Mouse (Mus musculus) adrenal gland, adult 18-20 months (tissue): ENCODE data around the gene Npnt. TPM values are rescaled to one million over a fixed set of nuclear protein-coding genes. Genes with fewer than 3 reads are reported as not detected.
A peak's percentile ranks its signal among the peaks of the same experiment; 100 is the strongest.

Source experiments
- DNase-seq, 2 experiments: peaks; one replicate each; pipeline ENCODE4 v3.0.0; 2021 to 2022; ENCODE audit warnings: low spot score in 2 of 2
- total RNA-seq, 2 experiments: library from RNA; stranded (reverse); gene quantifications; 1 replicate in 1 of 2; 2 replicates in 1 of 2; pipeline ENCODE4 v1.2.3; 2021

The Npnt gene
- total RNA-seq, 2 experiments from 2014 or later = 10.5 to 10.7 TPM

GRCm38 (mm10) chr3:132894086-132894485 is 56.0 kb downstream of the Npnt start:
- no peak for DNase-seq

GRCm38 (mm10) chr3:132893676-132894075 is 56.4 kb downstream of the Npnt start:
- DNase-seq = no peak

- no peak for DNase-seq
Observed at GRCm38 (mm10) chr3:132893044-132893443, 57.0 kb downstream of the Npnt start.

- DNase-seq = no peak
Observed at GRCm38 (mm10) chr3:132892481-132892880, 57.6 kb downstream of the Npnt start.

- no peak for DNase-seq
Observed at GRCm38 (mm10) chr3:132887074-132887848, 62.8 kb downstream of the Npnt start.

- DNase-seq = no peak
Observed at GRCm38 (mm10) chr3:132886419-132887050, 63.6 kb downstream of the Npnt start.

- no peak for DNase-seq
Observed at GRCm38 (mm10) chr3:132884459-132884858, 65.6 kb downstream of the Npnt start.

- no peak for DNase-seq
Observed at GRCm38 (mm10) chr3:132883256-132883655, 66.8 kb downstream of the Npnt start.

- DNase-seq = no peak
Observed at GRCm38 (mm10) chr3:132880826-132881225, 69.3 kb downstream of the Npnt start.

- no peak for DNase-seq
Observed at GRCm38 (mm10) chr3:132880361-132880760, 69.7 kb downstream of the Npnt start.

GRCm38 (mm10) chr3:132876933-132877676 is 73.0 kb downstream of the Npnt start:
- DNase-seq = no peak

- DNase-seq = no peak
Observed at GRCm38 (mm10) chr3:132876011-132876708, 73.9 kb downstream of the Npnt start.

- DNase-seq = no peak
Observed at GRCm38 (mm10) chr3:132873251-132873650, 76.8 kb downstream of the Npnt start.

GRCm38 (mm10) chr3:132871318-132871904 is 78.7 kb downstream of the Npnt start:
- peak; percentile 78 to 83 for DNase-seq

GRCm38 (mm10) chr3:132870079-132870478 is 80.0 kb downstream of the Npnt start:
- DNase-seq = no peak

- DNase-seq = no peak
Observed at GRCm38 (mm10) chr3:132868838-132869237, 81.3 kb downstream of the Npnt start.

- DNase-seq = no peak
Observed at GRCm38 (mm10) chr3:132866984-132867383, 83.1 kb downstream of the Npnt start.

- no peak for DNase-seq
Observed at GRCm38 (mm10) chr3:132865596-132865995, 84.5 kb downstream of the Npnt start.

GRCm38 (mm10) chr3:132864986-132865385 is 85.1 kb downstream of the Npnt start:
- DNase-seq = no peak

GRCm38 (mm10) chr3:132864329-132864919 is 85.7 kb downstream of the Npnt start:
- DNase-seq = no peak
